Mouse (Mus musculus): ENCODE measurements around the gene Olfm2. TPM values are rescaled to one million over a fixed set of nuclear protein-coding genes. Genes with fewer than 3 reads are reported as not detected.

Olfm2 gene
- polyA plus RNA-seq, 1 experiment from 2014 or later: 9.4 TPM

DNA sequence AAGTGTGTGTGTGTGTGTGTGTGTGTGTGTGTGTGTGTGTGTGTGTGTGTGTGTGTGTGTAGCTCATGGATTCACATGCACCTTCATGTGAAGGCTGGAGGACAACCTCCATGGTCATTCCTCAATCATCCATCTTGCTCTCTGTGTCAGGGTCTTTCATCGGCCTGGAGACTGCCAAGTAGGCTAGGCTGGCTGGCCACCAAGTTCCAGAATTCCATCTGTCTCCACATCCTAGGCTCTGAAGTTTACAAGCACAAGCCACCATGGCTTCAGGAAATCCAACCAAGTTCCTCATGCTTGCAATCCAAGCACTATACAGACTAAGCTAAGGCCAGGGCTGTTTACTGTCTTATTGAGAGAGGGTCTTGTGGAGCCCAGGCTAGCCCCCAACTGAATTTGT, 16.9 kb upstream of the Olfm2 start:
- Histone ChIP-seq H3K27ac (ENCODE audit: low read depth) (no peak overlapping the region), H3K4me2 (ENCODE audit: low read length) (no peak overlapping the region), H3K9me3 (ENCODE audit: control insufficient read depth, low read length) (no peaks in the 10 kb centered on the region), H3K4me1 (replicated peaks; ENCODE audit: control insufficient read depth, insufficient read depth, low read length) (no peaks in the 10 kb centered on the region), H3K36me3 (ENCODE audit: control insufficient read depth, insufficient read depth, low read length) (no peaks in the 10 kb centered on the region), H3K27me3 (replicated peaks; ENCODE audit: control insufficient read depth, insufficient read depth, low read length) (0 out of 2 replicates have a peak, but pooled peaks cover 3% of the 10 kb centered on the region), H3K9ac (ENCODE audit: low read length) (no peak overlapping the region), H3K4me3 (ENCODE audit: low read depth, low read length) (no peak overlapping the region)
- ATAC-seq (replicated peaks; ENCODE audit: low FRiP score, low TSS enrichment, low read depth): no peak
- DNase-seq (ENCODE audit: low spot score): no peak
- WGBS: 85% methylated on average over 1 of the region's 1 CpGs

DNA sequence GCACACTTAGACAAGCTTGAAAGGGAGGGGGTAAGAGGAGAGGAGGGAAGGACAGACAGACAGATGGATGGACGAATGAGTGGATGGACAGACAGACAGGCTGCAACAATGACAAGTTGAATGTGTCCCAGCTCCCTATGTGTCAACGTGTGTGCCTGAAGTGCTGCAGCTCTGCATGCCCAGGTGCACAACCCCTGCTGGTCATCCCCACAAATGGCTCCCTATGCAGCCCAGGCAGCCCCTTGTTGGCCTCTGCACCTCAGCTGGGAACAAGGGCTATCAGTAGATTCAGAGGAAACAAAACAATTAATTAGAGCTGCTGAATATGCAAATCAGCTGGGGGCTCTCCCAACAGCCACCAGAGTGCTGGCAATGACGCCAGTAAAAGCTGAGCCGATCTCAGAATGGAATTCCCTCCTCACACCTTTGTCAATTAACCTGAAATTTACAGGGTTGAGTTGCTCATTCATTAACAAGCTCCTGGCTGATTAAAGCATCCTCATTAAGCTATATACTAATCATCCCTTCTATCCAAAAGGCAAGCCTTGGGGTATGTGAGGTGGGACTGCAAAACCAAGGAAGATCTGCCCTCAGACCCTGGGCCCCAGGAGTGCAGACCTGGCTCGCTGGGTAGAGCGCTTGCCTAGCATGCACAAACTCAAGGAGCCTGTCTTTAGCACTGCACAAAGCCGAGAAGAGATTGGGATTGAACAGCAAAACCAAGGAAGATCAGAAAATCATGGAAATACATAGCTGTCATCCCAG, 16.2 kb upstream of the Olfm2 start:
- H3K9ac ChIP-seq (ENCODE audit: low read length): no peak overlapping the region
- no peak for ATAC-seq (replicated peaks; ENCODE audit: low FRiP score, low TSS enrichment, low read depth)

DNA sequence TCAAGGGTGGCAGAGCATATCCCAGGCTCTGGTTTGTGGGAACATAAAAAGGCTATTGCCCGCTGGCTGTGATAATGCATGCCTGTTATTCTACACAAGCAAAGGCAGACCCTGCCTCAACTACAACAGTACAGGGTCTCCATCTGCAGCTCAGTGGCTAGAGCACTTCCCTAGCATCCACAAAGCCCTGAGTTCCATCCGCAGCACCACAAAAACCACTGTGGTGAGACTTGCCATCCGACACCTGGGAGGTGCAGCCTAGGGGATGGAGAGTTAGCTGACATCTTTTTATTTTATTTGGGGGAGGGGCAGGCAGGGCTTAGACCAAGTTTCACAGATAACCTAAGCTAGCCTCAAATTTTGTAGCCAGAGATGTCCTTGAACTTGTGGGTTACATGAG, 15.2 kb upstream of the Olfm2 start:
- Histone ChIP-seq H3K27me3 (replicated peaks; ENCODE audit: control insufficient read depth, insufficient read depth, low read length) (no peaks in the 10 kb centered on the region), H3K9me3 (ENCODE audit: control insufficient read depth, low read length) (no peaks in the 10 kb centered on the region), H3K27ac (ENCODE audit: low read depth) (no peak overlapping the region), H3K4me1 (replicated peaks; ENCODE audit: control insufficient read depth, insufficient read depth, low read length) (no peaks in the 10 kb centered on the region), H3K4me2 (ENCODE audit: low read length) (no peak overlapping the region), H3K36me3 (ENCODE audit: control insufficient read depth, insufficient read depth, low read length) (no peaks in the 10 kb centered on the region), H3K4me3 (ENCODE audit: low read depth, low read length) (no peak overlapping the region), H3K9ac (ENCODE audit: low read length) (no peak overlapping the region)
- DNase-seq (ENCODE audit: low spot score) (no peak), ATAC-seq (replicated peaks; ENCODE audit: low FRiP score, low TSS enrichment, low read depth) (no peak)
- WGBS: 68% methylated on average over 3 of the region's 3 CpGs

More for the DNA sequence above, 16.2 kb upstream of the Olfm2 start:
- Histone ChIP-seq H3K36me3 (ENCODE audit: control insufficient read depth, insufficient read depth, low read length) (no peaks in the 10 kb centered on the region), H3K27ac (ENCODE audit: low read depth) (no peak overlapping the region), H3K27me3 (replicated peaks; ENCODE audit: control insufficient read depth, insufficient read depth, low read length) (0 out of 2 replicates have a peak, but pooled peaks cover 3% of the 10 kb centered on the region), H3K4me1 (replicated peaks; ENCODE audit: control insufficient read depth, insufficient read depth, low read length) (no peaks in the 10 kb centered on the region), H3K9me3 (ENCODE audit: control insufficient read depth, low read length) (no peaks in the 10 kb centered on the region), H3K4me3 (ENCODE audit: low read depth, low read length) (no peak overlapping the region), H3K4me2 (ENCODE audit: low read length) (no peak overlapping the region)
- 50% methylated on average over 7 of the region's 7 CpGs for WGBS
- DNase-seq (ENCODE audit: low spot score): no peak

DNA sequence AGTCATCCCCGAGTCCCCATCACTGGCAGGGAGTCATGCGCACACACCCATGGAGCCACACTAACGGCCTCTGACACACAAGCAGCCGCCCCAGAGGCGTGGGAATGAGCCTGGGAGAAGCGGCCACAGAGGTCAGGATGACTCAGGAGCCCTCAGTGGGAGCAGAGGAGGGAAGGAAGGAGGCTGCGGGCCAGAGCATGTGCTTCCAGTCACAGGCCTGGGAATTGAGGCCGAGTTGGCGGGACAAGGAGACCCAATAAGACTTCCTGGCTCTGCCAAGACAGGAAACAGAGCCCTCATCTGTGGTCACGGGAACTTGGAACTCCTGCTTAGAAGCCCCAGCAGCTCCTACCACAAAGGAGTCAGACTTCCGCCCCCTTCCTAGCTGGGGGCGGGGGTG, 14.7 kb upstream of the Olfm2 start:
- ATAC-seq (replicated peaks; ENCODE audit: low FRiP score, low TSS enrichment, low read depth) (no peak), DNase-seq (ENCODE audit: low spot score) (no peak)
- 50% methylated on average over 12 of the region's 12 CpGs for WGBS

DNA sequence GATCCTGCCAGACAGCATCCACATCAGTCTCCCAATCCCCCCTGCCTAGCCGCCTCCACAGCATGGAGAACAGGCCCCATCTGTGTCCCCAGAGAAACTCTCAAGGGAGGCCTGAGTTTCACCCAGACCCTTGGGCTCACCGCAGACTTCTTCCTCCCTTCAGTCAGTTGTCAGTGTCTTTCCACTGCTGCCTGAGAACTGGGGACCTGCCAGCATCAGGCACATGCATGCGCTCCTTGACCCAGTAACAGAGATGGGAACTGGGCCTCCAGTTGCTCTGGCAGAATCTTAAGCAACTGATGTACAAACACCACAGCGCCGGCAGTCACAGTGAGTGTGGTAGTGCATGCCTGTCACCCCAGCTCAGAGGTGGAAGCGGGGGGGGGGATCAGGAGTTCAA, 12.7 kb upstream of the Olfm2 start:
- H3K27ac ChIP-seq (ENCODE audit: low read depth): no peak overlapping the region
- H3K9ac ChIP-seq (ENCODE audit: low read length): no peak overlapping the region
- H3K36me3 ChIP-seq (ENCODE audit: control insufficient read depth, insufficient read depth, low read length): no peaks in the 10 kb centered on the region
- H3K9me3 ChIP-seq (ENCODE audit: control insufficient read depth, low read length): no peaks in the 10 kb centered on the region
- no peak for DNase-seq (ENCODE audit: low spot score)
- no peak for ATAC-seq (replicated peaks; ENCODE audit: low FRiP score, low TSS enrichment, low read depth)
- no peak overlapping the region for H3K4me2 ChIP-seq (ENCODE audit: low read length)
- no peaks in the 10 kb centered on the region for H3K4me1 ChIP-seq (replicated peaks; ENCODE audit: control insufficient read depth, insufficient read depth, low read length)
- 83% methylated on average over 6 of the region's 6 CpGs for WGBS
- H3K4me3 ChIP-seq (ENCODE audit: low read depth, low read length): no peak overlapping the region
- no peaks in the 10 kb centered on the region for H3K27me3 ChIP-seq (replicated peaks; ENCODE audit: control insufficient read depth, insufficient read depth, low read length)

More for the DNA sequence above, 14.7 kb upstream of the Olfm2 start:
- H3K27me3 ChIP-seq (replicated peaks; ENCODE audit: control insufficient read depth, insufficient read depth, low read length): no peaks in the 10 kb centered on the region
- H3K4me3 ChIP-seq (ENCODE audit: low read depth, low read length): no peak overlapping the region
- H3K4me1 ChIP-seq (replicated peaks; ENCODE audit: control insufficient read depth, insufficient read depth, low read length): no peaks in the 10 kb centered on the region
- H3K9me3 ChIP-seq (ENCODE audit: control insufficient read depth, low read length): no peaks in the 10 kb centered on the region
- no peak overlapping the region for H3K4me2 ChIP-seq (ENCODE audit: low read length)
- H3K36me3 ChIP-seq (ENCODE audit: control insufficient read depth, insufficient read depth, low read length): no peaks in the 10 kb centered on the region
- H3K27ac ChIP-seq (ENCODE audit: low read depth): no peak overlapping the region
- no peak overlapping the region for H3K9ac ChIP-seq (ENCODE audit: low read length)

DNA sequence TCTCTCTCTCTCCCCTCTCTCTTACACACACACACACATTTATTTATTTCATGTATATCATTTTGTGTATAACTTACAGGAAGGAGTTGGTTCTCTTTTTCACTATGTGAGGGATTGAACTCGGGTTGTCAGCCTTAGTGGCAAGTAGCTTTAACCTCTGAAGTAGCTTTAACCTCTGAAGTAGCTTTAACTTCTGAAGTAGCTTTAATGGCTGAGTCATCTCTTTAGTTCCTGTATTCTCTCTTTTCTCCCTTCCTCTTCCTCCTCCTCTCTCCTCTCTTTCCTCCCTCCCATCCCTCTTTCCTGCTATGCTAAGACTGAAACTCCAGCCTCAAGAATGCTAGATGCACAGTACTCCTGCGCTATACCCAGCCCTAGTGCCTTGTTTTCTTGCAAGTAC, 12.1 kb upstream of the Olfm2 start:
- no peaks in the 10 kb centered on the region for H3K36me3 ChIP-seq (ENCODE audit: control insufficient read depth, insufficient read depth, low read length)
- H3K27ac ChIP-seq (ENCODE audit: low read depth): no peak overlapping the region
- H3K9ac ChIP-seq (ENCODE audit: low read length): no peak overlapping the region
- no peak overlapping the region for H3K4me2 ChIP-seq (ENCODE audit: low read length)
- no peaks in the 10 kb centered on the region for H3K27me3 ChIP-seq (replicated peaks; ENCODE audit: control insufficient read depth, insufficient read depth, low read length)
- H3K4me3 ChIP-seq (ENCODE audit: low read depth, low read length): no peak overlapping the region
- no peak for ATAC-seq (replicated peaks; ENCODE audit: low FRiP score, low TSS enrichment, low read depth)
- WGBS: 72% methylated on average over 2 of the region's 2 CpGs
- DNase-seq (ENCODE audit: low spot score): no peak
- H3K4me1 ChIP-seq (replicated peaks; ENCODE audit: control insufficient read depth, insufficient read depth, low read length): no peaks in the 10 kb centered on the region
- H3K9me3 ChIP-seq (ENCODE audit: control insufficient read depth, low read length): no peaks in the 10 kb centered on the region

DNA sequence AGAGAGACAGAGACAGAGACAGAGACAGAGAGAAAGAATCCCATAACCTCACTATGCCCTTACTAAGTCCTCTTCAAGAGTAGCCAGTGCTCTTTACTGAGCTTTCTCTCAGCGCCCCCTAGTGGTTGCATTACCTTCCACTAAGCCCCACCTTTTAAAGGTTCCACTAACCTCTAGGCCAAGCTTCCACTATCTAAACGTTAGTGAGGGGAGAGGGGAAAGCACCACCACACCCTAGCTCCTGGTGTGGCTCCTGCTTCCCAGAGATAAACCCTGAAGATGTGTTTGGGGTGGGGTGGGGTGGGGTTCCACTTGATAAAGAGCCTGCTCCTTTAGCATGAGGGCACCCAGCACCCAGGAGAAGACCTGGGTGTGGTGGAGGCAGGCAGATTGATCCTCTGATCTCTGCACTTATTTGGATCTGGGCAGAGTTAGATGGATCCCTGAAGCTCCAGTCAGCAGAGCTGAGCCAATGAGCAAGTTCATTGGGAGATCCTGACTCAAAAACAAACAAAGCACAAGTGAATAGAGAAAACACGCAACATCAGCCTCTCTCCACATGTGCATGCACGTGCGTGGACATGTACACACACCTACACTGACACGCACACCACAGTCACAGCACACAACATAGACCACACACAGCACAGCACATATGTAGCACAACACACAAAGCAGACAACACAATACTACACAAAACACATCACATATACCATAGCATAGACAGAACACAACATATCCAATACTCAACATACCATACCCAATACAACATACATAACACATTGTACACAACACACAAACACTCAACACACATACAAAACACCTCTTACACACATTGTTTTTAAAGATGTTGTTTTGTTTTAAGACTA, 11.2 kb upstream of the Olfm2 start:
- ATAC-seq (replicated peaks; ENCODE audit: low FRiP score, low TSS enrichment, low read depth) (peak; percentile 67; the same call in 1 of the 2 replicates), DNase-seq (ENCODE audit: low spot score) (peak; percentile 73)
- no peaks in the 10 kb centered on the region for H3K4me1 ChIP-seq (replicated peaks; ENCODE audit: control insufficient read depth, insufficient read depth, low read length)
- no peaks in the 10 kb centered on the region for H3K36me3 ChIP-seq (ENCODE audit: control insufficient read depth, insufficient read depth, low read length)
- H3K9me3 ChIP-seq (ENCODE audit: control insufficient read depth, low read length): no peaks in the 10 kb centered on the region
- H3K4me2 ChIP-seq (ENCODE audit: low read length): no peak overlapping the region
- H3K27me3 ChIP-seq (replicated peaks; ENCODE audit: control insufficient read depth, insufficient read depth, low read length): no peaks in the 10 kb centered on the region
- no peak overlapping the region for H3K9ac ChIP-seq (ENCODE audit: low read length)
- WGBS: 60% methylated on average over 6 of the region's 6 CpGs
- no peak overlapping the region for H3K27ac ChIP-seq (ENCODE audit: low read depth)
- H3K4me3 ChIP-seq (ENCODE audit: low read depth, low read length): no peak overlapping the region

DNA sequence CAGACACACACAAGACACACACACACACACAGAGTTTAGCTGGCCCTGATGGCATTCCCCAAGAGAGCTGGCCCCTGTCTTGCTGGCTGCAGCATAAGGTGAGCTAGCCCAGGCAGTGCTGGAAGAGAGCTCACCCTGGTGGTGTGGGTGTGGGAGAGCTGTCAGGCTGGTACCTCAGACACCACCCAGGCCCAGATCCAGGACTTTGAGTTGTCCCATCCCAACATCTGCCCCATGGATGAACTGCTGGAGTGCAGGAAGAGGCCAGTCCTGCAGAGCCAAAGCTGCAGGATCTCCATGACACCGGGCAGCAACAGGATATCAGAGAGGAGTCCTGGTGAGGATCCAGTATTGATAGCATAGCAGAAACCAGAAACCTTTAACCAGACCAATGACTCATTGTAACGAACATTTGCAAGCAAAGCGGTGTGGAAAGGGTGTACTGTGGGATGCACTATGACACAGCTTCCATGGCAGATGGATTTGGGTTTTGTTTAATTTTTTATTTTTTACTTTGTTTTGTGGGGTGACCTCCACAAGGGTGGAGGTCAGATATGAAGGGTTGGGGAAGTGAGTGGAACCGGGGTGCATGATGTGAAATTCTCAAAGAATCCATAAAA, 10.0 kb upstream of the Olfm2 start:
- WGBS: 86% methylated on average over 4 of the region's 4 CpGs

More for the DNA sequence above, 10.0 kb upstream of the Olfm2 start:
- Histone ChIP-seq H3K9me3 (ENCODE audit: control insufficient read depth, low read length) (no peaks in the 10 kb centered on the region), H3K36me3 (ENCODE audit: control insufficient read depth, insufficient read depth, low read length) (no peaks in the 10 kb centered on the region), H3K9ac (ENCODE audit: low read length) (no peak overlapping the region), H3K4me2 (ENCODE audit: low read length) (no peak overlapping the region), H3K27ac (ENCODE audit: low read depth) (no peak overlapping the region), H3K4me1 (replicated peaks; ENCODE audit: control insufficient read depth, insufficient read depth, low read length) (no peaks in the 10 kb centered on the region), H3K27me3 (replicated peaks; ENCODE audit: control insufficient read depth, insufficient read depth, low read length) (no peaks in the 10 kb centered on the region), H3K4me3 (ENCODE audit: low read depth, low read length) (no peak overlapping the region)
- DNase-seq (ENCODE audit: low spot score) (no peak), ATAC-seq (replicated peaks; ENCODE audit: low FRiP score, low TSS enrichment, low read depth) (no peak)
